9 mouse cellular contexts compared by ENCODE assay signal in the genomic region with DNA sequence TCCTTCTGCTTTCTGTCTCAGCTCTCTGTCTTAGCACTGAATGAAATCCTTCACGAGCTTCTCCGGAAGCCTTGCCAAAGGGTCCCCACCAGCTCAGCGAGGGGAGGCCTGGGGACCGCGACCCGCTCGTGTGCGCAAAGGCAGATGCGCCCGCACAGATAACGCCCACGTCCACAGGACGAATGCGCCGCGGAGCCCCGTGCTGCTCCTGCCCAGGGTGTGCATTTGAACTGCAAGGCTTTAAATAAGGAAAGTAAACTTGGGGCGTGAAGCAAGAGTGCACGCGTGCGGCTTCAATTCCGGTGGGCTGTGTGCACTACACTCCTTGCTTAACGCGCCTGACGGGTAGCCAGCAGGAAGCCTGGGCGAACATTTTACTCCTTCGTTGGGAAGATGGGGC. TPM values are rescaled to one million over a fixed set of nuclear protein-coding genes. Genes with fewer than 3 reads are reported as not detected.
DNase-seq lines count a peak whose midpoint lies in the region; ATAC-seq and TF ChIP-seq lines count a peak whose summit lies in the region.
"Had no signal": no experiment of that assay in that cellular context is flagged by ENCODE, and none has a peak within 500 bp of the region (broad histone marks: within the 10 kb centered on the region; RNA-seq: fewer than 3 reads in every experiment).

No protein-coding gene starts in this region.

- peaks cover 2% of the 10 kb centered on the region for H3K9me3 ChIP-seq in CH12.LX (replicated peaks; ENCODE audit: low read length)
- no peaks in the 10 kb centered on the region for H3K9me3 ChIP-seq in forebrain, embryonic 13.5 days (replicated peaks)
- H3K9me3 ChIP-seq in neural tube, embryonic 13.5 days: no peaks in the 10 kb centered on the region

- no peak for ATAC-seq in forebrain, embryonic 13.5 days
- ATAC-seq in neural tube, embryonic 13.5 days (ENCODE audit: low read depth): no peak

- H3K4me3 ChIP-seq in CH12.LX (replicated peaks in 1 of 3; ENCODE audit: low read depth in 2 of 3, low read length in 2 of 3, poor library complexity in 1 of 3): no peak overlapping the region
- peak overlapping the region; percentile 58 for H3K4me3 ChIP-seq in forebrain, embryonic 13.5 days
- H3K4me3 ChIP-seq in neural tube, embryonic 13.5 days: peak overlapping the region; percentile 52; the same call in 1 of the 2 replicates

- H3K27me3 ChIP-seq in CH12.LX (replicated peaks): peaks cover 4% of the 10 kb centered on the region
- H3K27me3 ChIP-seq in forebrain, embryonic 13.5 days: peaks cover 56% of the 10 kb centered on the region
- peaks cover 67% of the 10 kb centered on the region for H3K27me3 ChIP-seq in neural tube, embryonic 13.5 days

- H3K36me3 ChIP-seq in CH12.LX (replicated peaks in 1 of 2; ENCODE audit: control insufficient read depth in 1 of 2, insufficient read depth in 1 of 2, low read length in 1 of 2): peaks cover 0 to 3% of the 10 kb centered on the region in 2 experiments
- no peaks in the 10 kb centered on the region for H3K36me3 ChIP-seq in forebrain, embryonic 13.5 days (ENCODE audit: poor library complexity, severe bottlenecking)
- H3K36me3 ChIP-seq in neural tube, embryonic 13.5 days: no peaks in the 10 kb centered on the region

- H3K4me1 ChIP-seq in CH12.LX (ENCODE audit: control insufficient read depth in 1 of 2, insufficient read depth in 2 of 2): peaks cover 0 to 3% of the 10 kb centered on the region in 2 experiments; a peak in 1 of 4 replicates
- peaks cover 28% of the 10 kb centered on the region for H3K4me1 ChIP-seq in forebrain, embryonic 13.5 days
- peaks cover 37% of the 10 kb centered on the region for H3K4me1 ChIP-seq in neural tube, embryonic 13.5 days (replicated peaks)

- in situ Hi-C loops in CH12.LX (cut with MboI; ENCODE audit: low pct_ligation_motif_present, low pct_unique_long_range_greater_than_20kb, low sequenced_read_pairs): no loop called here

- TF ChIP-seq POLR2A in CH12.LX (IDR thresholded peaks at IDR 0.05; ENCODE audit: low read depth, low read length): no peak

- TF ChIP-seq EP300 in CH12.LX (IDR thresholded peaks at IDR 0.05; ENCODE audit: low read length): no peak

- dilution Hi-C loops in CH12.LX (cut with MboI; ENCODE audit: extremely low pct_ligation_motif_present, extremely low pct_unique_long_range_greater_than_20kb, low sequenced_read_pairs): no loop called here

- no peak for TF ChIP-seq RAD21 in CH12.LX (IDR thresholded peaks at IDR 0.05; ENCODE audit: low read depth, low read length)

- H3K79me2 ChIP-seq in CH12.LX (replicated peaks; ENCODE audit: control insufficient read depth, extremely low read depth, insufficient read depth, poor library complexity, severe bottlenecking): no peaks in the 10 kb centered on the region

- under 1% methylated on average over 27 of the region's 27 CpGs for WGBS in forebrain, embryonic 13.5 days
- under 1% methylated on average over 27 of the region's 27 CpGs for WGBS in neural tube, embryonic 13.5 days

- H3K9ac ChIP-seq in CH12.LX (ENCODE audit: insufficient read depth, low read depth): no peak overlapping the region
- H3K9ac ChIP-seq in forebrain, embryonic 13.5 days: no peak overlapping the region
- H3K9ac ChIP-seq in neural tube, embryonic 13.5 days: no peak overlapping the region

- peak; percentile 50 to 54 for DNase-seq in B cell, adult 2 months
- DNase-seq in CH12.LX (ENCODE audit: extremely low read depth): no peak
- peak; percentile 20 for DNase-seq in kidney, postnatal 10 days
- DNase-seq in cerebellum, adult 9-11 months: no peak
- DNase-seq in ovary, postnatal 10 days (ENCODE audit: low spot score): no peak
- DNase-seq in lung, postnatal 36 days: no peak

- 0 out of 2 replicates have a peak overlapping the region, but pooled peaks have one; percentile 52 for H3K4me2 ChIP-seq in CH12.LX (ENCODE audit: insufficient read depth, low read depth, poor library complexity, severe bottlenecking)
- H3K4me2 ChIP-seq in forebrain, embryonic 13.5 days: peak overlapping the region; percentile 85
- peak overlapping the region; percentile 77 for H3K4me2 ChIP-seq in neural tube, embryonic 13.5 days

- H3K27ac ChIP-seq in CH12.LX (ENCODE audit: insufficient read depth, low read depth): no peak overlapping the region
- H3K27ac ChIP-seq in forebrain, embryonic 13.5 days: no peak overlapping the region
- H3K27ac ChIP-seq in neural tube, embryonic 13.5 days (replicated peaks): no peak overlapping the region

- TF ChIP-seq CTCF in CH12.LX (conservative IDR thresholded peaks at IDR 0.05 in 1 of 2, IDR thresholded peaks at IDR 0.05 in 1 of 2; ENCODE audit: low read depth in 2 of 2, low read length in 2 of 2): no peak

TF ChIP-seq in CH12.LX, 34 proteins besides CTCF, POLR2A, EP300 and RAD21:
- TF ChIP-seq NELFE (IDR thresholded peaks at IDR 0.05; ENCODE audit: low read depth, low read length) (no peak), MAX (IDR thresholded peaks at IDR 0.05; ENCODE audit: low read length) (no peak), MEF2A (IDR thresholded peaks at IDR 0.05; ENCODE audit: borderline replicate concordance, low read depth, low read length) (no peak), IRF4 (IDR thresholded peaks at IDR 0.05; ENCODE audit: low read depth, low read length) (no peak), NRF1 (IDR thresholded peaks at IDR 0.05; ENCODE audit: low read depth, low read length) (no peak), KAT2A (IDR thresholded peaks at IDR 0.05; ENCODE audit: insufficient replicate concordance, low read length) (no peak), MXI1 (IDR thresholded peaks at IDR 0.05; ENCODE audit: low read depth, low read length) (no peak), POLR2AphosphoS2 (IDR thresholded peaks at IDR 0.05; ENCODE audit: low read depth, low read length) (no peak), TBP (conservative IDR thresholded peaks at IDR 0.05; ENCODE audit: low read depth, low read length) (no peak)

RNA-seq across cellular contexts. Expression of a gene that starts 1.5 kb away (rescaled TPM):
- total RNA-seq in CH12.LX (2012; rRNA removed): 6.8 and 7.5 TPM in 2 replicates
- 1.4 and 3.5 TPM in 2 replicates for total RNA-seq in CH12.LX (2014; rRNA removed)
- 4.2 and 5.9 TPM in 2 replicates for polyA plus RNA-seq in CH12.LX (2012; ENCODE audit: insufficient read length, low read depth)
- 8.9 and 10.3 TPM in 2 replicates for polyA plus RNA-seq in forebrain, embryonic 13.5 days (2015; fragmentation: Nextera tagmentation; extraction: Ambion mirVana)
- polyA plus RNA-seq in neural tube, embryonic 13.5 days (2015; fragmentation: Nextera tagmentation; extraction: Ambion mirVana): 2.7 and 3.1 TPM in 2 replicates

RNA-seq across cellular contexts. Expression of a gene that starts 7.8 kb away (rescaled TPM):
- total RNA-seq in CH12.LX (2012; rRNA removed): 0.13 and 0.64 TPM in 2 replicates
- total RNA-seq in CH12.LX (2014; rRNA removed): 0.62 and 0.85 TPM in 2 replicates
- polyA plus RNA-seq in CH12.LX (2012; ENCODE audit: insufficient read length, low read depth): 1.2 TPM in 2 replicates
- 2.5 and 2.8 TPM in 2 replicates for polyA plus RNA-seq in forebrain, embryonic 13.5 days (2015; fragmentation: Nextera tagmentation; extraction: Ambion mirVana)
- 1.8 and 2.3 TPM in 2 replicates for polyA plus RNA-seq in neural tube, embryonic 13.5 days (2015; fragmentation: Nextera tagmentation; extraction: Ambion mirVana)
- total RNA-seq: neutrophil, adult 5-6 weeks had no signal

RNA-seq across cellular contexts. Expression of a gene that starts 7.8 kb away (rescaled TPM):
- not detected in 2 replicates for total RNA-seq in CH12.LX (2012; rRNA removed)
- total RNA-seq in CH12.LX (2014; rRNA removed): not detected in 2 replicates
- polyA plus RNA-seq in CH12.LX (2012; ENCODE audit: insufficient read length, low read depth): 0.25 TPM in 1 of 2 replicates, not detected in the other
- polyA plus RNA-seq in forebrain, embryonic 13.5 days (2015; fragmentation: Nextera tagmentation; extraction: Ambion mirVana): 0.61 and 0.81 TPM in 2 replicates
- 0.66 TPM in 1 of 2 replicates, not detected in the other for polyA plus RNA-seq in neural tube, embryonic 13.5 days (2015; fragmentation: Nextera tagmentation; extraction: Ambion mirVana)

Comparison
In these comparisons a context has a peak if more than half of its experiments do, and no peak if none do; other contexts are left out.
1. DNase-seq: peak in B cell, adult 2 months (2 of 2) and kidney, postnatal 10 days (single experiment); none in CH12.LX (single experiment), cerebellum, adult 9-11 months (single experiment), ovary, postnatal 10 days (single experiment) and lung, postnatal 36 days (single experiment).
2. H3K4me3 ChIP-seq: peak in forebrain, embryonic 13.5 days (single experiment) and neural tube, embryonic 13.5 days (single experiment); none in CH12.LX (0 of 3).
3. Peak in every context shown above with its lines, with median percentiles within 50 percentile points of each other: H3K4me2 ChIP-seq.